Mouse (Mus musculus): ENCODE results near the gene Drg1. TPM values are rescaled to one million over a fixed set of nuclear protein-coding genes. Genes with fewer than 3 reads are reported as not detected.

Gene Drg1
- polyA plus RNA-seq, 1 experiment from 2014 or later = 228 TPM

GRCm38 (mm10) chr11:3298813-3299185 lies 32.6 kb upstream of the Drg1 start:
- ATAC-seq (ENCODE audit: insufficient number of reproducible peaks, insufficient read depth, low FRiP score, low TSS enrichment, low read depth) = no peak

GRCm38 (mm10) chr11:3297871-3298812 lies 31.9 kb upstream of the Drg1 start:
- WGBS = 89% methylated on average over 10 of the region's 10 CpGs
- Histone ChIP-seq H3K4me3 (replicated peaks) (no peak overlapping the region), H3K9me3 (no peaks in the 10 kb centered on the region), H3K4me2 (no peak overlapping the region), H3K36me3 (peaks cover 100% of the 10 kb centered on the region), H3K27ac (no peak overlapping the region), H3K27me3 (no peaks in the 10 kb centered on the region), H3K9ac (replicated peaks) (no peak overlapping the region), H3K4me1 (replicated peaks) (peaks cover 31% of the 10 kb centered on the region)
- ATAC-seq (ENCODE audit: insufficient number of reproducible peaks, insufficient read depth, low FRiP score, low TSS enrichment, low read depth) = no peak

More at GRCm38 (mm10) chr11:3298813-3299185, 32.6 kb upstream of the Drg1 start:
- Histone ChIP-seq H3K9me3 (no peaks in the 10 kb centered on the region), H3K27ac (no peak overlapping the region), H3K4me2 (no peak overlapping the region), H3K4me3 (replicated peaks) (no peak overlapping the region), H3K27me3 (no peaks in the 10 kb centered on the region), H3K4me1 (replicated peaks) (peaks cover 24% of the 10 kb centered on the region), H3K9ac (replicated peaks) (no peak overlapping the region), H3K36me3 (peaks cover 100% of the 10 kb centered on the region)
- WGBS = 93% methylated on average over 14 of the region's 14 CpGs

GRCm38 (mm10) chr11:3296056-3296455 lies 29.8 kb upstream of the Drg1 start:
- Histone ChIP-seq H3K27ac (no peak overlapping the region), H3K4me1 (replicated peaks) (peaks cover 36% of the 10 kb centered on the region), H3K27me3 (no peaks in the 10 kb centered on the region), H3K4me3 (replicated peaks) (no peak overlapping the region), H3K9ac (replicated peaks) (no peak overlapping the region), H3K4me2 (no peak overlapping the region), H3K9me3 (no peaks in the 10 kb centered on the region), H3K36me3 (peaks cover 86% of the 10 kb centered on the region)
- 74% methylated on average over 5 of the region's 5 CpGs for WGBS
- ATAC-seq (ENCODE audit: insufficient number of reproducible peaks, insufficient read depth, low FRiP score, low TSS enrichment, low read depth) = no peak

- Histone ChIP-seq H3K4me1 (replicated peaks) (peaks cover 36% of the 10 kb centered on the region), H3K27me3 (no peaks in the 10 kb centered on the region), H3K4me2 (peak overlapping the region; percentile 100; the same call in 1 of the 2 replicates), H3K27ac (no peak overlapping the region), H3K4me3 (replicated peaks) (peak overlapping the region; percentile 86; the same call in 1 of the 2 replicates), H3K9me3 (no peaks in the 10 kb centered on the region), H3K36me3 (peaks cover 71% of the 10 kb centered on the region), H3K9ac (replicated peaks) (no peak overlapping the region)
- no peak for ATAC-seq (ENCODE audit: insufficient number of reproducible peaks, insufficient read depth, low FRiP score, low TSS enrichment, low read depth)
- 96% methylated on average over 2 of the region's 2 CpGs for WGBS
Observed at GRCm38 (mm10) chr11:3294641-3295040, 28.4 kb upstream of the Drg1 start.

GRCm38 (mm10) chr11:3293361-3293760 lies 27.1 kb upstream of the Drg1 start:
- no peaks in the 10 kb centered on the region for H3K27me3 ChIP-seq
- H3K9me3 ChIP-seq = no peaks in the 10 kb centered on the region
- H3K36me3 ChIP-seq = peaks cover 59% of the 10 kb centered on the region
- H3K9ac ChIP-seq (replicated peaks) = peak overlapping the region; percentile 97
- peak overlapping the region; percentile 86 for H3K4me3 ChIP-seq (replicated peaks)
- peak overlapping the region; percentile 100 for H3K27ac ChIP-seq
- 41% methylated on average over 4 of the region's 4 CpGs for WGBS
- no peak for ATAC-seq (ENCODE audit: insufficient number of reproducible peaks, insufficient read depth, low FRiP score, low TSS enrichment, low read depth)
- peaks cover 37% of the 10 kb centered on the region for H3K4me1 ChIP-seq (replicated peaks)
- H3K4me2 ChIP-seq = peak overlapping the region; percentile 100

- Histone ChIP-seq H3K4me2 (peak overlapping the region; percentile 100), H3K4me1 (replicated peaks) (peaks cover 43% of the 10 kb centered on the region), H3K27ac (peak overlapping the region; percentile 100), H3K36me3 (peaks cover 53% of the 10 kb centered on the region), H3K9me3 (no peaks in the 10 kb centered on the region), H3K4me3 (replicated peaks) (peak overlapping the region; percentile 86), H3K9ac (replicated peaks) (peak overlapping the region; percentile 97), H3K27me3 (no peaks in the 10 kb centered on the region)
- 0% methylated on average over 8 of the region's 8 CpGs for WGBS
- ATAC-seq (ENCODE audit: insufficient number of reproducible peaks, insufficient read depth, low FRiP score, low TSS enrichment, low read depth) = no peak
Observed at GRCm38 (mm10) chr11:3292711-3293249, 26.6 kb upstream of the Drg1 start.

GRCm38 (mm10) chr11:3292062-3292421 lies 25.8 kb upstream of the Drg1 start:
- WGBS = 0% methylated on average over 8 of the region's 8 CpGs

GRCm38 (mm10) chr11:3291311-3292061 lies 25.3 kb upstream of the Drg1 start:
- under 1% methylated on average over 26 of the region's 26 CpGs for WGBS
- peak overlapping the region; percentile 100 for H3K27ac ChIP-seq

More at GRCm38 (mm10) chr11:3292062-3292421, 25.8 kb upstream of the Drg1 start:
- Histone ChIP-seq H3K27ac (peak overlapping the region; percentile 100), H3K27me3 (no peaks in the 10 kb centered on the region), H3K4me2 (peak overlapping the region; percentile 100), H3K4me1 (replicated peaks) (peaks cover 48% of the 10 kb centered on the region), H3K9ac (replicated peaks) (peak overlapping the region; percentile 97), H3K36me3 (peaks cover 45% of the 10 kb centered on the region), H3K4me3 (replicated peaks) (peak overlapping the region; percentile 86), H3K9me3 (no peaks in the 10 kb centered on the region)
- ATAC-seq (ENCODE audit: insufficient number of reproducible peaks, insufficient read depth, low FRiP score, low TSS enrichment, low read depth) = no peak

GRCm38 (mm10) chr11:3290640-3291310 lies 24.6 kb upstream of the Drg1 start:
- peaks cover 33% of the 10 kb centered on the region for H3K36me3 ChIP-seq
- peak overlapping the region; percentile 97 for H3K9ac ChIP-seq (replicated peaks)
- peaks cover 47% of the 10 kb centered on the region for H3K4me1 ChIP-seq (replicated peaks)
- H3K9me3 ChIP-seq = no peaks in the 10 kb centered on the region
- no peak for ATAC-seq (ENCODE audit: insufficient number of reproducible peaks, insufficient read depth, low FRiP score, low TSS enrichment, low read depth)
- no peaks in the 10 kb centered on the region for H3K27me3 ChIP-seq
- H3K4me2 ChIP-seq = peak overlapping the region; percentile 100
- under 1% methylated on average over 50 of the region's 50 CpGs for WGBS
- peak overlapping the region; percentile 100 for H3K27ac ChIP-seq
- H3K4me3 ChIP-seq (replicated peaks) = peak overlapping the region; percentile 86

More at GRCm38 (mm10) chr11:3291311-3292061, 25.3 kb upstream of the Drg1 start:
- no peaks in the 10 kb centered on the region for H3K27me3 ChIP-seq
- peaks cover 48% of the 10 kb centered on the region for H3K4me1 ChIP-seq (replicated peaks)
- H3K4me3 ChIP-seq (replicated peaks) = peak overlapping the region; percentile 86
- H3K9ac ChIP-seq (replicated peaks) = peak overlapping the region; percentile 97
- H3K4me2 ChIP-seq = peak overlapping the region; percentile 100
- peaks cover 40% of the 10 kb centered on the region for H3K36me3 ChIP-seq
- ATAC-seq (ENCODE audit: insufficient number of reproducible peaks, insufficient read depth, low FRiP score, low TSS enrichment, low read depth) = no peak
- no peaks in the 10 kb centered on the region for H3K9me3 ChIP-seq

GRCm38 (mm10) chr11:3289803-3290639 lies 23.8 kb upstream of the Drg1 start:
- WGBS = under 1% methylated on average over 80 of the region's 92 CpGs
- Histone ChIP-seq H3K27ac (peak overlapping the region; percentile 100), H3K4me2 (peak overlapping the region; percentile 100), H3K9ac (replicated peaks) (peak overlapping the region; percentile 97), H3K36me3 (peaks cover 25% of the 10 kb centered on the region), H3K4me1 (replicated peaks) (peaks cover 40% of the 10 kb centered on the region), H3K4me3 (replicated peaks) (peak overlapping the region; percentile 86), H3K27me3 (no peaks in the 10 kb centered on the region), H3K9me3 (no peaks in the 10 kb centered on the region)
- ATAC-seq (ENCODE audit: insufficient number of reproducible peaks, insufficient read depth, low FRiP score, low TSS enrichment, low read depth) = peak; percentile 52

Measured in limb, embryonic 12.5 days (tissue).